Mouse (Mus musculus) hindbrain, embryonic 11.5 days (tissue): ENCODE data around the gene Ctla4. TPM values are rescaled to one million over a fixed set of nuclear protein-coding genes. Genes with fewer than 3 reads are reported as not detected.

Experiments
- ATAC-seq: fragments of 200-750 bp; cut with Nextera tagmentation; 2 replicates; pipeline ENCODE4 v1.8.0; 2017; ENCODE audit warnings: mild to moderate bottlenecking, moderate TSS enrichment, moderate library complexity; ENCODE audit not compliant: low FRiP score
- DNase-seq: peaks from one replicate; pipeline ENCODE4 v3.0.0-alpha.2; 2015; ENCODE audit warnings: low spot score
- H3K27ac ChIP-seq: fragments of 300-500 bp; sonication (generic); 2 replicates; pipeline ENCODE4 v1.5.1; 2014; ENCODE audit warnings: mild to moderate bottlenecking, low read depth, low read length
- H3K27me3 ChIP-seq: fragments of 300-500 bp; sonication (generic); 2 replicates; pipeline ENCODE4 v1.6.1; 2014; ENCODE audit warnings: mild to moderate bottlenecking, low read length, moderate library complexity, mixed read lengths; ENCODE audit not compliant: control insufficient read depth, insufficient read depth
- H3K36me3 ChIP-seq: fragments of 300-500 bp; sonication (generic); 2 replicates; pipeline ENCODE4 v1.6.1; 2014; ENCODE audit warnings: mild to moderate bottlenecking, low read length, moderate library complexity, mixed read lengths; ENCODE audit not compliant: control insufficient read depth, insufficient read depth
- H3K4me1 ChIP-seq: fragments of 300-500 bp; sonication (generic); replicated peaks from 2 replicates; pipeline ENCODE4 v1.6.1; 2014; ENCODE audit warnings: low read length, mixed read lengths; ENCODE audit not compliant: control insufficient read depth, insufficient read depth
- H3K4me2 ChIP-seq: fragments of 300-500 bp; sonication (generic); replicated peaks from 2 replicates; pipeline ENCODE4 v1.6.1; 2014; ENCODE audit warnings: mild to moderate bottlenecking, low read depth, low read length
- H3K4me3 ChIP-seq: fragments of 300-500 bp; sonication (generic); 2 replicates; pipeline ENCODE4 v1.5.1; 2014; ENCODE audit warnings: low read depth, low read length
- H3K9ac ChIP-seq: fragments of 300-500 bp; sonication (generic); 2 replicates; pipeline ENCODE4 v1.6.1; 2014; ENCODE audit warnings: low read depth, low read length
- H3K9me3 ChIP-seq: fragments of 300-500 bp; sonication (generic); 2 replicates; pipeline ENCODE4 v1.6.1; 2016; ENCODE audit warnings: low read length; ENCODE audit not compliant: control insufficient read depth
- WGBS: fragments of 180-500 bp; shearing (Covaris S2); extraction: QIAGEN DNeasy Blood & Tissue Kit; methylation state at CpG from one replicate; pipeline ENCODE4 v1.1.7; 2014; 5-methylcytosine and 5-hydroxymethylcytosine counted together
- polyA plus RNA-seq: library from polyadenylated mRNA; unstranded; fragments of >200 nt; fragmentation: Nextera tagmentation; extraction: Ambion mirVana; gene quantifications from 2 replicates; pipeline ENCODE4 v1.2.1, GENCODE M21; 2014

Ctla4 gene
- not detected in 2 replicates for polyA plus RNA-seq

- Histone ChIP-seq H3K27ac (no peak within 1 kb of the TSS), H3K4me3 (no peak within 1 kb of the TSS), H3K4me2 (no peak within 1 kb of the TSS), H3K9me3 (no peaks in the 10 kb centered on the region), H3K36me3 (no peaks in the 10 kb centered on the region), H3K9ac (no peak within 1 kb of the TSS), H3K27me3 (no peaks in the 10 kb centered on the region), H3K4me1 (no peaks in the 10 kb centered on the region)
- WGBS: 85% methylated on average over 7 of the region's 7 CpGs
- ATAC-seq (no peak), DNase-seq (no peak)
Observed at GRCm38 (mm10) chr1:60886981-60887380, at the start of gene Ctla4. TSS of gene Ctla4 (plus strand) at chr1:60887000.

DNA sequence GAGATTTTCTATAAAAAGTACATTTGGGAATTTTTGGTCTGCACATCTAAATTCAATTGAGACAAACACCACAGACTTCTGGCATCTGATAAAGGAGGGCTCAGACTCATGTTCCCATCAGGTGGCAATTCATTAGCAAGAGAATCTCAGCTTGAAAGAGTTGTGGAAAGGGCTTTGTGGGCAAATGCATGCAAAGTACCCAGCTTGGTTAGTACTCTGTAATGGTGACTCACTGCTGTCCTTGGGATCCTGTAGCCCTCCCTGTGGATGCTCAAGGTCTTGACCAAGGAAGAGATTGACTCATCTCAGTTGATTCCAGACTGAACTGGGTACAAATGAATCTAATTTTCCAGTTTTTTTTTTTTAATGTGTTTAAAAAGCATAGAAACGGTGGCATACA, 47.6 kb upstream of the Ctla4 start:
- Histone ChIP-seq H3K9me3 (no peaks in the 10 kb centered on the region), H3K4me1 (no peaks in the 10 kb centered on the region), H3K4me2 (no peak overlapping the region), H3K4me3 (no peak overlapping the region), H3K36me3 (no peaks in the 10 kb centered on the region), H3K27me3 (no peaks in the 10 kb centered on the region), H3K27ac (no peak overlapping the region), H3K9ac (no peak overlapping the region)
- ATAC-seq (no peak), DNase-seq (no peak)
- WGBS: 83% methylated on average over 1 of the region's 1 CpGs

GRCm38 (mm10) chr1:60845318-60846060, 41.3 kb upstream of the Ctla4 start:
- Histone ChIP-seq H3K4me3 (no peak overlapping the region), H3K4me2 (no peak overlapping the region), H3K9ac (no peak overlapping the region), H3K36me3 (no peaks in the 10 kb centered on the region), H3K9me3 (no peaks in the 10 kb centered on the region), H3K27ac (no peak overlapping the region), H3K27me3 (no peaks in the 10 kb centered on the region), H3K4me1 (no peaks in the 10 kb centered on the region)
- ATAC-seq (no peak), DNase-seq (no peak)
- 89% methylated on average over 7 of the region's 7 CpGs for WGBS

GRCm38 (mm10) chr1:60846616-60847275, 40.1 kb upstream of the Ctla4 start:
- H3K27me3 ChIP-seq: no peaks in the 10 kb centered on the region
- H3K4me1 ChIP-seq: no peaks in the 10 kb centered on the region
- H3K9ac ChIP-seq: no peak overlapping the region
- H3K4me2 ChIP-seq: no peak overlapping the region
- ATAC-seq (no peak), DNase-seq (no peak)
- H3K4me3 ChIP-seq: no peak overlapping the region
- H3K27ac ChIP-seq: no peak overlapping the region
- no peaks in the 10 kb centered on the region for H3K36me3 ChIP-seq
- no peaks in the 10 kb centered on the region for H3K9me3 ChIP-seq
- WGBS: 69% methylated on average over 4 of the region's 4 CpGs

- Histone ChIP-seq H3K4me2 (no peak overlapping the region), H3K27ac (no peak overlapping the region), H3K36me3 (no peaks in the 10 kb centered on the region), H3K4me3 (no peak overlapping the region), H3K4me1 (0 out of 2 replicates have a peak, but pooled peaks cover 7% of the 10 kb centered on the region), H3K27me3 (no peaks in the 10 kb centered on the region), H3K9me3 (no peaks in the 10 kb centered on the region), H3K9ac (no peak overlapping the region)
- WGBS: 91% methylated on average over 2 of the region's 2 CpGs
- DNase-seq (no peak), ATAC-seq (no peak)
Observed at GRCm38 (mm10) chr1:60849112-60849511, 37.7 kb upstream of the Ctla4 start.

DNA sequence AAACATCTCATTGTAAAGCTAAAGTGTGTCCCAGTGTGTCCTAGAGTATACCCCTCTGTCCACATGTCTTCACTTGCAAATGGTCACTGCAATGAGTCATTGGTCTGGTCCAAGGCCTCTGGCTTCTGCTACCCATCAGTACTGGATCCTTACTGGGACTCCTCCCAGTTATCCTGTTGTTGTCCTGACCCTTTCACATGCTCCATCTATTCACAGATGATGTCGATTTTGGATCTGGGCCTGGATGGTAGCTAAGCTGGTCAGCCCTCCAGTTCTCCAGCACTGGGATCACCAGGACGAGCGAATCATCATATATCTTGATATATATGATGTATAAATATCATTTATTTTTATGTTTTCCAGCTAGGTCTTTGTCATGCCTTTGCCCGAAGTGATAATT, 37.0 kb upstream of the Ctla4 start:
- H3K4me3 ChIP-seq: no peak overlapping the region
- 90% methylated on average over 4 of the region's 4 CpGs for WGBS
- H3K27me3 ChIP-seq: no peaks in the 10 kb centered on the region
- DNase-seq (no peak), ATAC-seq (no peak)
- no peaks in the 10 kb centered on the region for H3K9me3 ChIP-seq
- no peak overlapping the region for H3K4me2 ChIP-seq
- 0 out of 2 replicates have a peak, but pooled peaks cover 7% of the 10 kb centered on the region for H3K4me1 ChIP-seq
- H3K9ac ChIP-seq: no peak overlapping the region
- no peak overlapping the region for H3K27ac ChIP-seq
- H3K36me3 ChIP-seq: no peaks in the 10 kb centered on the region

GRCm38 (mm10) chr1:60851041-60851781, 35.6 kb upstream of the Ctla4 start:
- Histone ChIP-seq H3K36me3 (no peaks in the 10 kb centered on the region), H3K4me1 (0 out of 2 replicates have a peak, but pooled peaks cover 7% of the 10 kb centered on the region), H3K27me3 (no peaks in the 10 kb centered on the region), H3K4me2 (no peak overlapping the region), H3K27ac (peak overlapping the region; percentile 51; the same call in 1 of the 2 replicates), H3K9me3 (no peaks in the 10 kb centered on the region), H3K9ac (no peak overlapping the region), H3K4me3 (no peak overlapping the region)
- DNase-seq (peak; percentile 63), ATAC-seq (peak; percentile 89)
- WGBS: 30% methylated on average over 8 of the region's 8 CpGs

DNA sequence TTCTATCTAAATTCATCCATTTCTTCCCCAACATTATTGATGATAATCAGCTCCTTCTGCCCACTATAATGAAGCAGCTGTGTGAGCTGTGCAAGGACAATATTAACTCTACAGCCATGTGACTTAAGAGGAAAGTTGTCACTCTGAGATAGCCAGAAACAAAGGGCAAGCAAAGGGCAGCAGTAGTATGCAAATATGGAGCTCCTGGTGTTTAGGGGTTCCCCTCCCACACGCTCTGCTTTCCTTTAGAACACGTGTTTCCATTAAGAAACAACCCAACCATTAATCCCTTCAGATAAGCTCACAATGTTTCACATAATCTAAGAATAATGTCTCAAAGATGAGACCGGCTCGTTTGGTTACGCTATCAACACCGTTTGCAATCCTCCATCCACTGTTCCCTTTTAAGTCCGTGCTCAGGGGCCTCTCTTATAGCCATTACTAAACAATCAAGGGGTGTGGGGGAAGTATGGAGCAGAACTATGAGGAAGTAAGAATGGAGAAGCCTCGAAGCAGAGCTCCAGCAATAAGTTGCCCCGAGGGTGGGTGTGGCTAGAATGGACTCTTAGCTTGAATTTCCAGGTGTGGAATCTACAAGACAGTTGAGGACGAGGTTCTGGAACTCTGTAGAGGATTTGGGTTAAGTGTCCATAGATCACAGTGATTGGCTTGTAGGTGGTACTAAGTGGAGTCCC, 34.6 kb upstream of the Ctla4 start:
- 54% methylated on average over 10 of the region's 10 CpGs for WGBS
- no peak overlapping the region for H3K4me2 ChIP-seq
- H3K27ac ChIP-seq: no peak overlapping the region
- no peak overlapping the region for H3K4me3 ChIP-seq
- no peaks in the 10 kb centered on the region for H3K36me3 ChIP-seq
- 0 out of 2 replicates have a peak, but pooled peaks cover 7% of the 10 kb centered on the region for H3K4me1 ChIP-seq
- DNase-seq (no peak), ATAC-seq (no peak)
- H3K27me3 ChIP-seq: no peaks in the 10 kb centered on the region
- H3K9me3 ChIP-seq: no peaks in the 10 kb centered on the region
- H3K9ac ChIP-seq: no peak overlapping the region
